Mouse (Mus musculus) hindbrain, embryonic 16.5 days (tissue): Measurements from ENCODE around the gene Tbx10. TPM values are rescaled to one million over a fixed set of nuclear protein-coding genes. Genes with fewer than 3 reads are reported as not detected.

Experiments
- ATAC-seq: fragments of 200-750 bp; cut with Nextera tagmentation; 2 replicates; pipeline ENCODE4 v1.8.0; 2017; ENCODE audit warnings: moderate TSS enrichment, moderate library complexity
- H3K27ac ChIP-seq: fragments of 300-500 bp; sonication (generic); 2 replicates; pipeline ENCODE4 v1.5.1; 2014; ENCODE audit warnings: low read depth, mild to moderate bottlenecking, control low read depth, low read length, moderate library complexity
- H3K27me3 ChIP-seq: fragments of 300-500 bp; sonication (generic); replicated peaks from 2 replicates; pipeline ENCODE4 v1.6.1; 2014; ENCODE audit warnings: low read length; ENCODE audit not compliant: control insufficient read depth, insufficient read depth
- H3K36me3 ChIP-seq: fragments of 300-500 bp; sonication (generic); 2 replicates; pipeline ENCODE4 v1.6.1; 2014; ENCODE audit warnings: mild to moderate bottlenecking, low read length, moderate library complexity, mixed read lengths; ENCODE audit not compliant: control insufficient read depth, insufficient read depth
- H3K4me1 ChIP-seq: fragments of 300-500 bp; sonication (generic); 2 replicates; pipeline ENCODE4 v1.6.1; 2014; ENCODE audit warnings: low read depth, low read length; ENCODE audit not compliant: control insufficient read depth, insufficient read depth
- H3K4me2 ChIP-seq: fragments of 300-500 bp; sonication (generic); 2 replicates; pipeline ENCODE4 v1.6.1; 2014; ENCODE audit warnings: mild to moderate bottlenecking, low read length, control low read depth, moderate library complexity
- H3K4me3 ChIP-seq: fragments of 300-500 bp; sonication (generic); 2 replicates; pipeline ENCODE4 v1.5.1; 2014; ENCODE audit warnings: mild to moderate bottlenecking, low read length, control low read depth, moderate library complexity
- H3K9ac ChIP-seq: fragments of 300-500 bp; sonication (generic); 2 replicates; pipeline ENCODE4 v1.6.1; 2014; ENCODE audit warnings: low read depth, mild to moderate bottlenecking, control low read depth, low read length, moderate library complexity
- H3K9me3 ChIP-seq: fragments of 300-500 bp; sonication (generic); 2 replicates; pipeline ENCODE4 v1.6.1; 2014; ENCODE audit warnings: mild to moderate bottlenecking, low read length, moderate library complexity; ENCODE audit not compliant: control insufficient read depth
- WGBS: fragments of 180-500 bp; shearing (Covaris S2); extraction: QIAGEN DNeasy Blood & Tissue Kit; methylation state at CpG from one replicate; pipeline ENCODE4 v1.1.7; 2014; 5-methylcytosine and 5-hydroxymethylcytosine counted together
- polyA plus RNA-seq: library from polyadenylated mRNA; unstranded; fragments of >200 nt; fragmentation: Nextera tagmentation; extraction: Ambion mirVana; gene quantifications from 2 replicates; pipeline ENCODE4 v1.2.1, GENCODE M21; 2015

Tbx10 gene
- polyA plus RNA-seq, 1 experiment from 2014 or later, result 0.89 TPM

DNA sequence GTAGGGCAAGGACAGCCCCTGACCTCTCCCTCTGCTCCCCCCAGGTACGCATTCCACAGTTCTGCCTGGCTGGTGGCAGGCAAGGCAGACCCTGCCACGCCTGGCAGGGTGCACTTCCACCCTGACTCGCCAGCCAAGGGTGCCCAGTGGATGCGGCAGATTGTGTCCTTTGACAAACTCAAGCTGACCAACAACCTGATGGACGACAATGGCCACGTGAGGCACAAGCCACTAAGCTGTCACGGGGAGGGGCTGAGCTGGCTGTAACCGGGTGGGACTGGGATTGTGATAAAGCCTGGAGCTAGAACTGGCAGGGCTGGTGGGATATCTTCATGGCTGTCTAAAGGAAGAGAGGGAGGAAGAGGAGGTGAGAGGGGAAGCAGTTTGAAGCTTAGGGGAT is 4.7 kb downstream of the Tbx10 start:
- 64% methylated on average over 8 of the region's 8 CpGs for WGBS
- peaks cover 9% of the 10 kb centered on the region for H3K4me1 ChIP-seq
- no peak overlapping the region for H3K27ac ChIP-seq
- H3K9me3 ChIP-seq, result no peaks in the 10 kb centered on the region
- H3K9ac ChIP-seq, result no peak overlapping the region
- no peak for ATAC-seq
- no peaks in the 10 kb centered on the region for H3K36me3 ChIP-seq
- no peaks in the 10 kb centered on the region for H3K27me3 ChIP-seq
- no peak overlapping the region for H3K4me2 ChIP-seq
- H3K4me3 ChIP-seq, result no peak overlapping the region

DNA sequence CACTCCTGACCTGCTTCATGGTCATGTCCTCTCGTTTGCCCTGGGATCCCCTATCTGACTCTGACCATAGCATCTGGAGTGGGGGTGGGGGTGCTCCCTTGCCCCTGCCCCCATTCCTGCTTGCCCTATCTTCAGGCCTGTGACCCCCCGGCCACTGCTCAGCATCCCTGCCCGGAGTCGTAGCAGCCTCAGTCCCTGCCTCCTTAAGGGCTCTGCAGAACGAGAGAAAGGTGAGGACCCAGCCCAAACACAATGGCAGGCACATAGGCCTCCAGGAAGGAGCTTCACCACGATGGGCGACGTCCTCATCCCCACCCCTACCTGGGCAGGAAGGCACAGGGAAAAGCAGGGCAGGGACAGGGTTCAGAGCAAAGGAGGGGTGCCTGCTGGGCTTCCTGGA is 5.8 kb downstream of the Tbx10 start:
- Histone ChIP-seq H3K4me2 (no peak overlapping the region), H3K9me3 (no peaks in the 10 kb centered on the region), H3K36me3 (no peaks in the 10 kb centered on the region), H3K27me3 (no peaks in the 10 kb centered on the region), H3K27ac (no peak overlapping the region), H3K4me3 (no peak overlapping the region), H3K4me1 (peaks cover 9% of the 10 kb centered on the region), H3K9ac (no peak overlapping the region)
- 79% methylated on average over 8 of the region's 8 CpGs for WGBS
- no peak for ATAC-seq

DNA sequence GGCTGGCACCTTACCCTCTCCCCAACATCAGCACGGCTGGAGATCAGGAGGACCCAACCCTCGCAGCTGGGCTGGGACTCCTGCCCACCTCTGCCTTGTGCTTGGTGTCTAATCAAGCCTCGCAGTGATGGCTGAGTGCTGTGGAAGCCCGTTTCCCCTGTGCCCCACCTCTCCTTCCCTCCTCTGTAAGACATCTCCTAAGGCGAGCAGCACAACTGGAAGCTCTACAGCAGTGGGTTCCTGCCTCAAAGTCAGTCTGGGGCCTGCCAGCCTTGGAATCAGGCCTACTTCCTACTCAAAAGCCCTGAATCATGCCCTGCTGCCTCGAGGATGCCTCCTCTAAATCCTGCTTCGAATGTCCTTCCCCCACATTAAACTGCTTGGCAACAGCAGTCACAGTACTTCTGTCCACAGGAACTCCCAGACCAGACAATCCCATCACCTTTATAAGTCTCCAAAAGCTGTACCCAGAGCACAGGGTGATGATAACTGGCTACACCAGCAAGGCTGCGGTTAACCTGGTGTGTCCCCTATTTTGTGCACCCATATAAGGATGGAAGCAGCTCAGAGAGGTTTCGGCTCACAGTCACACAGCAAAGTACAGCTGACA is 6.7 kb downstream of the Tbx10 start:
- 85% methylated on average over 9 of the region's 9 CpGs for WGBS
- no peak overlapping the region for H3K4me3 ChIP-seq
- no peaks in the 10 kb centered on the region for H3K9me3 ChIP-seq
- no peaks in the 10 kb centered on the region for H3K27me3 ChIP-seq
- H3K4me2 ChIP-seq, result no peak overlapping the region
- ATAC-seq, result no peak
- no peaks in the 10 kb centered on the region for H3K36me3 ChIP-seq
- no peak overlapping the region for H3K27ac ChIP-seq
- H3K4me1 ChIP-seq, result peaks cover 9% of the 10 kb centered on the region
- H3K9ac ChIP-seq, result no peak overlapping the region

DNA sequence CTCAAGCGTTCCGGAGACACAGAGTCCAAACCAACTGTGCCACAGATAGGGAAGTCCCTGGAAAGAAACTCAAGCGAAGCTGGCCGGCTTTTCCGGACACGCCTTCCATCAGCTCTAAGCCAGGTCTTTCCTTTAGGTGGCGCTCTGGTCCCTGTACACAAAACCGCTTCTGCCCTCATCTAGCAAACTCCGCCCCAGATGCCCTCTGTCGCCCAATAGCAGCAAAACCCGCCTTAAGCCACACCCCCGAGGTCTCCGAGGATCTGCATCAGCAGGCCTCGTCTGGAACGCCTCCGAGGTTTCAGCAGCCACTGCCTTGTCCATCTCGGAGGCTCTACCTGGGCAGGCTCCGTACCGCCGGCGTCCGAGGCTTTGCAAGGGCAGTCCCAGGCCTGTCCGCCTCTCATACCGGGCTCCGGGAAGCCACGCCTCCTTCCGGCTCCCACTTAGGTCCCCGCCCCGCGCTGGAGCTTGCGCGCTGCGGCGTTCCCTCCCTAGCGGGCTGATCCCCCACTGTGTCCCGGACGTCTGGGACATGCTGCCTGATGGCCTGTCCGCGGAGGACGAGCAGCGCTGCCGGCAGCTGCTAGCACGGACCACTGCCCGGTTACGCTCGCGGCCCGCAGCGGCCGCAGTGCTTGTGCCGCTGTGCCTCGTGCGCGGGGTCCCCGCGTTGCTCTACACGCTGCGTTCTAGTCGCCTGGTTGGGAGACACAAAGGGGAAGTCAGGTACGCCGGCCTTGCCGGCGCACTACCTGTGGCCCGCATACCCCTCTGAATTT is 7.8 kb downstream of the Tbx10 start, which contains the start of the genes Nudt8 and Gm49405:
Gene Nudt8, plus strand, starts transcription at position 462 of the 782 bp plus-strand sequence.
Gene Gm49405, plus strand, starts transcription at position 508 of the 782 bp plus-strand sequence.
- peak; percentile 93 for ATAC-seq
- Histone ChIP-seq H3K4me3 (peak within 1 kb of the TSS; percentile 73), H3K4me1 (peaks cover 9% of the 10 kb centered on the region), H3K27ac (peak within 1 kb of the TSS; percentile 91), H3K9ac (peak within 1 kb of the TSS; percentile 87), H3K4me2 (peak within 1 kb of the TSS; percentile 77), H3K9me3 (no peaks in the 10 kb centered on the region), H3K36me3 (no peaks in the 10 kb centered on the region), H3K27me3 (no peaks in the 10 kb centered on the region)
- under 1% methylated on average over 64 of the region's 64 CpGs for WGBS

DNA sequence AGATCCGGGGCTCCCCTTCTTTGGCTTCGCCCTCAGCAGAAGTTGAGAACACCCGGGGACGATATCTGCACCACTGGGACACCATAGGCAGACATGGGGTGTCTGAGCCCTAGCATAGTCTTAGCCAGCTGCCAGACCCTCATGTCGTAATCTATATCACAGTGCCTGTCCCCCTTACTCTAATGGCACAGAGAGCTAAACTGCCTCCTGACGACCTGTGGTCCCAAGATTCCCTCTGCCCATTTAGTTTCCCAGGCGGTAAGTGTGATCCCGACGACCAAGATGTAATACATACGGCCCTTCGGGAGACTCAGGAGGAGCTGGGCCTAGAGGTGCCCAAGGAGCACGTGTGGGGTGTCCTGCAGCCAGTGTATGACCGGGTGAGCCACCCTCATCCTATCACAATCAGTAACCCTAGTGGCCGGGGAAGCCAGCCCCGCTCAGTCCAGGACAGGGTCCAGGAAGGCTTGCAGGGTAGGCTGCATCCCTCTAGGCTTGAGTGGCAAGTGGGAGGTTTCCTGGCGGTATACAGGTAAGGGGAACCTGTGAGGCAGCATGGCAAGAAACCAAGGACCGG is 8.5 kb downstream of the Tbx10 start:
- H3K9me3 ChIP-seq, result no peaks in the 10 kb centered on the region
- peak overlapping the region; percentile 87 for H3K9ac ChIP-seq
- H3K4me2 ChIP-seq, result peak overlapping the region; percentile 77
- H3K4me1 ChIP-seq, result peaks cover 9% of the 10 kb centered on the region
- peaks cover 3% of the 10 kb centered on the region; the same call in 1 of the 2 replicates for H3K36me3 ChIP-seq
- 22% methylated on average over 17 of the region's 17 CpGs for WGBS
- no peaks in the 10 kb centered on the region for H3K27me3 ChIP-seq
- H3K4me3 ChIP-seq, result peak overlapping the region; percentile 73
- ATAC-seq, result peak; percentile 6
- H3K27ac ChIP-seq, result peak overlapping the region; percentile 91

DNA sequence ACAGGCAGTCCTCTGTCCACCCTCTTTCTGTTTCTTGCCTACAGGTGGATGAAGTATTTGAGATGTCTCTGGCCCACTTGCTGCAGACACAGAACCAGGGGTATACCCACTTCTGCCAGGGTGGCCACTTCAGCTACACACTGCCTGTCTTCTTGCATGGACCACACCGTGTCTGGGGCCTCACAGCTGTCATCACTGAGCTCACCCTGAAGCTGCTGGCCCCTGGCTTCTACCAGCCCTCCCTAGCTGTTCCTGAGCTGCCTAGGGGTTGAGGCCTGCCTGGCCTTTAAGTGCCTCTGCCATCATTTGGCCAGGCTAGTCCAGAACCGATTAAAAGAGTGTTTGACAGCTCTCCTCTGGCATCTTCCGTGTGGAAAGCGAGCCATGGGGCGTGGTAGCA is 9.2 kb downstream of the Tbx10 start:
- no peak overlapping the region for H3K4me3 ChIP-seq
- peaks cover 6% of the 10 kb centered on the region; the same call in 1 of the 2 replicates for H3K36me3 ChIP-seq
- H3K9ac ChIP-seq, result no peak overlapping the region
- peaks cover 9% of the 10 kb centered on the region for H3K4me1 ChIP-seq
- WGBS, result 93% methylated on average over 5 of the region's 5 CpGs
- no peak overlapping the region; the same call in 1 of the 2 replicates for H3K27ac ChIP-seq
- H3K9me3 ChIP-seq, result no peaks in the 10 kb centered on the region
- H3K4me2 ChIP-seq, result no peak overlapping the region
- ATAC-seq, result no peak
- no peaks in the 10 kb centered on the region for H3K27me3 ChIP-seq

DNA sequence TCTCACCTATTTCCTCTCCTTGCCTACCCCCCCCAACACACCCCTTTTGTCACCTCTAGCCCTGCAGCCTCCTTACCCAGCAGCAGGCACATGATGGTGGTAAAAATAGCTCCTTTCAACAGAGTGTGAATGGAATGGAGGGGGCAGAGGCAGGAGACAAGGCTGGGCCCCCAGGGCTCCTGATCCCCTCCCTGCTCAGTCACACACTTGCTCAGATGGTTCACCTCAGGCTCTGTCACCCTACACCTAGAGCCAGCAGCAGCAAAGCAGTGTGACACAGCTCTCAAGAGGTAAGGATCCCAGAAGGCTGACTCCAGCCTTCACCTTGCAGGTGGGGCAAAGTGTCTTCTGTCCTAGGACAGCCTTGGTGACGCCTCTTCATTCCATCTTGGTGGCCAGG is 10.6 kb downstream of the Tbx10 start, which contains the start of gene Doc2g:
Gene Doc2g, plus strand, starts transcription at position 202 of the 400 bp plus-strand sequence.
- H3K9ac ChIP-seq, result no peak within 1 kb of the TSS
- no peak within 1 kb of the TSS for H3K4me3 ChIP-seq
- 90% methylated on average over 1 of the region's 1 CpGs for WGBS
- H3K27ac ChIP-seq, result no peak within 1 kb of the TSS
- peaks cover 9% of the 10 kb centered on the region for H3K4me1 ChIP-seq
- no peak for ATAC-seq
- H3K27me3 ChIP-seq, result no peaks in the 10 kb centered on the region
- H3K9me3 ChIP-seq, result no peaks in the 10 kb centered on the region
- H3K36me3 ChIP-seq, result peaks cover 9% of the 10 kb centered on the region
- H3K4me2 ChIP-seq, result no peak within 1 kb of the TSS

DNA sequence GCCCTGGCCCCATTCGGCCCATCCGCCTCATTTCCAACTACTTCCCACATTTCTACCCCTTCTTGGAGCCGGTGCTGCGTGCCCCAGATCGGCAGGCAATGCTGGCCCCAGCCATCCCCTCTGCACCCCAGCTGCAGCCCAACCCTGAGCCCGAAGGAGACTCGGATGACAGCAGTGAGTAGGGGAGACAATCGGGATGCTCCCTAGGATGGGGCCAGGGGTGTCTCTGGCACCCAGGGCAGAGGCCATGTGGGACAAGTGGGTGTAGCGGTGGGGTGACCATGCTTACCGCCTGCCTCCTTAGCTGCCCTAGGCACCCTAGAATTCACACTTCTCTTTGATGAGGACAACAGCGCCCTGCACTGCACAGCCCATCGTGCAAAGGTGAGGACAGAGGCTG is 11.1 kb downstream of the Tbx10 start:
- ATAC-seq, result no peak
- Histone ChIP-seq H3K27ac (no peak overlapping the region), H3K36me3 (peaks cover 12% of the 10 kb centered on the region), H3K9me3 (no peaks in the 10 kb centered on the region), H3K9ac (no peak overlapping the region), H3K4me1 (peaks cover 9% of the 10 kb centered on the region), H3K27me3 (no peaks in the 10 kb centered on the region), H3K4me3 (no peak overlapping the region), H3K4me2 (no peak overlapping the region)
- 84% methylated on average over 12 of the region's 12 CpGs for WGBS

DNA sequence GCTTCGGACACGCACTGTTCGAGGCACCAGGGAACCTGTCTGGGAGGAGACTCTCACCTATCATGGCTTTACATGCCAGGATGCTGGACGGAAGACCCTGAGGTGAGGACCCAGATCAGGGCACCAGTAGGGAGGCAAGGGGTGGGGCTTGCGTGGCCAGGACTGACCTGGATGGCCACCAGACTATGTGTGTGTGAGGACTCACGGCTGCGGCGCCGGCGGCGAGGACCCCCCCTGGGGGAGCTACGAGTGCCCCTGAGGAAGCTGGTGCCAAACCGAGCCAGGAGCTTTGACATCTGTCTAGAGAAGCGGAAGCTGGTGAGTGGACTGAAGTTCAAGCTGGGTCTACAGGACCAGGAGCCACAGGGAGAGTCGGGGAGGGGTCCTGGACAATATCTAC is 11.8 kb downstream of the Tbx10 start:
- no peak for ATAC-seq
- no peak overlapping the region for H3K27ac ChIP-seq
- H3K9ac ChIP-seq, result no peak overlapping the region
- H3K27me3 ChIP-seq, result no peaks in the 10 kb centered on the region
- H3K4me2 ChIP-seq, result no peak overlapping the region
- H3K9me3 ChIP-seq, result no peaks in the 10 kb centered on the region
- no peak overlapping the region for H3K4me3 ChIP-seq
- WGBS, result 85% methylated on average over 15 of the region's 15 CpGs
- H3K4me1 ChIP-seq, result peaks cover 9% of the 10 kb centered on the region
- peaks cover 15% of the 10 kb centered on the region for H3K36me3 ChIP-seq
